Mouse (Mus musculus): ENCODE measurements at regions not wholly inside any gene's neighbourhood (a gene's known extent, or its start where the extent isn't known, plus 50 kb on each side); places are given as distances from the start of the nearest gene placed in this dataset.

DNA sequence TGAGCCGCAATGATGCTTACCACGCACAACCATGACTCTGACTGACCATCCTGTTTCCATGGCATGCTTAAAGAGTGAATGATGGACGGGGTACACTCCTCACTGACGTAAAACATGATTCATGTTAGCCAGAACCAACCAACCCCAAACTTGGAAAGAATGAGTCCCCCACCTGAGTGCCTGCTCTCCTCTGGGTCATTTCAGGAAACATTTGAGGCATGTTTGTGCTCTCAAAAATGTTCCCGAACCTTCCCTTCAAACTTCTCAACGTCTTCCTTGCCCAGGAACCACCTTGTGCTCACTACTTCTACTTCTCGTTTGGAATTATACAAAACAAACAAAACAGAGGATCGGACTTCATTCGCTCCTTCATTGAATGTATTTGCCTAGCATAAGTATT, 95.7 kb downstream of the Tmco5 start:
- Histone ChIP-seq H3K36me3 (replicated peaks) (no peaks in the 10 kb centered on the region), H3K4me1 (ENCODE audit: insufficient read depth, low read depth, low read length) (peaks cover 50% of the 10 kb centered on the region), H3K27me3 (ENCODE audit: insufficient read depth, low read length) (peaks cover 11% of the 10 kb centered on the region; the same call in 1 of the 2 replicates), H3K9me3 (replicated peaks) (no peaks in the 10 kb centered on the region), H3K4me3 (ENCODE audit: low read depth, low read length) (no peak overlapping the region)
- TF ChIP-seq GATA2 (IDR thresholded peaks at IDR 0.05; ENCODE audit: borderline replicate concordance, low read depth, low read length): no peak
- TF ChIP-seq CTCF (IDR thresholded peaks at IDR 0.05; ENCODE audit: low read depth, low read length): no peak
- no peak for TF ChIP-seq GATA1 (IDR thresholded peaks at IDR 0.05; ENCODE audit: borderline replicate concordance, low read length)
- TF ChIP-seq TAL1 (conservative IDR thresholded peaks at IDR 0.05; ENCODE audit: low read depth, low read length): no peak
- TF ChIP-seq POLR2AphosphoS5 (IDR thresholded peaks at IDR 0.05; ENCODE audit: insufficient replicate concordance, low read depth, low read length): no peak
- DNase-seq (ENCODE audit: low spot score) (no peak), ATAC-seq (ENCODE audit: extremely low read depth, insufficient number of reproducible peaks, low FRiP score, poor library complexity, severe bottlenecking) (no peak)

DNA sequence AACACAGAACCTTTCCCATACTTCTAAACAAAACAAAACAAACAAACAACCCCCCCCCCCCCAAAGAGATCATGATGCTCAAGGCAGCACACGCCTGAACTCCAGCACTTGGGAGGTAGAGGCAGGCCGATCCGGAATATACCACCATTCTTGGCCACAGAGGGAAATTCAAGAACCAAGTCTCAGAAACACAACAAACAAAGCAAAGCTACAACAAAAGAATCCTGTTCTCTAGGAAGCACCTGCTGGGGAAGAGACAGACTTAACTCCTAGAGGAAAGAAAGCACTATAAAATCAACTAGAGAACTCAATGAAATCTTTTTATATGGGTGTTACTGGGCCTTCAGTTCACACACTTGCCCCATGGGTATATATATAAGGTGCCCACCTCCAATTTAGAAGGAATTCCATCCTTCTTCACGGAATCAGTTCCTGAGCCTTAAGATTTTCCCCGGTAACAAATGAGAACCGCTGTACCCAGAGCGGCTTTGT, 96.1 kb downstream of the Tmco5 start:
- H3K4me1 ChIP-seq (ENCODE audit: insufficient read depth, low read depth, low read length): peaks cover 50% of the 10 kb centered on the region
- ATAC-seq (ENCODE audit: extremely low read depth, insufficient number of reproducible peaks, low FRiP score, poor library complexity, severe bottlenecking) (no peak), DNase-seq (ENCODE audit: low spot score) (no peak)
- no peak for TF ChIP-seq GATA2 (IDR thresholded peaks at IDR 0.05; ENCODE audit: borderline replicate concordance, low read depth, low read length)
- TF ChIP-seq POLR2AphosphoS5 (IDR thresholded peaks at IDR 0.05; ENCODE audit: insufficient replicate concordance, low read depth, low read length): no peak
- TF ChIP-seq CTCF (IDR thresholded peaks at IDR 0.05; ENCODE audit: low read depth, low read length): no peak
- TF ChIP-seq TAL1 (conservative IDR thresholded peaks at IDR 0.05; ENCODE audit: low read depth, low read length): no peak
- no peak for TF ChIP-seq GATA1 (IDR thresholded peaks at IDR 0.05; ENCODE audit: borderline replicate concordance, low read length)
- H3K36me3 ChIP-seq (replicated peaks): no peaks in the 10 kb centered on the region
- H3K9me3 ChIP-seq (replicated peaks): no peaks in the 10 kb centered on the region
- H3K27me3 ChIP-seq (ENCODE audit: insufficient read depth, low read length): peaks cover 10% of the 10 kb centered on the region; the same call in 1 of the 2 replicates
- H3K4me3 ChIP-seq (ENCODE audit: low read depth, low read length): no peak overlapping the region

DNA sequence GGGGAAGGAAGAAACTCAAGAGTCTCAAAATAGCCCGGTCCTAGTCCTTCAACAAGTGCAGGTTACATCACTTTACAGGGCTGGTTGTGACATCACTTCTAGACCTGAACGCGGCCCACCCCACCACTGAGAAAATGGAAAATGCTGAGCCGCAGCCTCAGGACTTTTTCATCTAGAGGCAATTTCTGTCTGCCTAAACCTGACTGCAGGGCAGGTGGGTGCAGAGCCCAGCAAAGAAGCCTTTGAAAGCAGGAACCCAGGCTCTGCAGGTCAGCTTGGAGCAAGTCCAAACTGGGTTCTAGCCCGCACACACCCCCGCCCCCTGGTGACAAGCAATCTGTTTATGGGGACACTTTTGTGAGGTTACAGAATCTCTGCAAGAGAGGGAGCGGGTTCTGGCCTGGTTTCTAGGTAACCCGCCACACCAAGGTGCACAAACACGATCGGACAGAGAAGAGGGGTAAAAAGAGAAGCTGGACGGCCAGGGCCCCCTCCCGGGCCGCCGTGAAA, 96.7 kb downstream of the Tmco5 start:
- Histone ChIP-seq H3K4me1 (ENCODE audit: insufficient read depth, low read depth, low read length) (peaks cover 55% of the 10 kb centered on the region), H3K27me3 (ENCODE audit: insufficient read depth, low read length) (peaks cover 10% of the 10 kb centered on the region; the same call in 1 of the 2 replicates), H3K4me3 (ENCODE audit: low read depth, low read length) (peak overlapping the region; percentile 70), H3K36me3 (replicated peaks) (no peaks in the 10 kb centered on the region), H3K9me3 (replicated peaks) (no peaks in the 10 kb centered on the region)
- no peak for DNase-seq (ENCODE audit: low spot score)
- TF ChIP-seq GATA1 (IDR thresholded peaks at IDR 0.05; ENCODE audit: borderline replicate concordance, low read length) (no peak), GATA2 (IDR thresholded peaks at IDR 0.05; ENCODE audit: borderline replicate concordance, low read depth, low read length) (no peak), TAL1 (conservative IDR thresholded peaks at IDR 0.05; ENCODE audit: low read depth, low read length) (no peak), POLR2AphosphoS5 (IDR thresholded peaks at IDR 0.05; ENCODE audit: insufficient replicate concordance, low read depth, low read length) (no peak), CTCF (IDR thresholded peaks at IDR 0.05; ENCODE audit: low read depth, low read length) (no peak)
- no peak for ATAC-seq (ENCODE audit: extremely low read depth, insufficient number of reproducible peaks, low FRiP score, poor library complexity, severe bottlenecking)

GRCm38 (mm10) chr2:116975601-116976431, 97.3 kb downstream of the Tmco5 start:
- DNase-seq (ENCODE audit: low spot score) (no peak), ATAC-seq (ENCODE audit: extremely low read depth, insufficient number of reproducible peaks, low FRiP score, poor library complexity, severe bottlenecking) (no peak)
- peak overlapping the region; percentile 70 for H3K4me3 ChIP-seq (ENCODE audit: low read depth, low read length)
- no peaks in the 10 kb centered on the region for H3K9me3 ChIP-seq (replicated peaks)
- TF ChIP-seq GATA1 (IDR thresholded peaks at IDR 0.05; ENCODE audit: borderline replicate concordance, low read length): no peak
- H3K36me3 ChIP-seq (replicated peaks): no peaks in the 10 kb centered on the region
- H3K27me3 ChIP-seq (ENCODE audit: insufficient read depth, low read length): peaks cover 10% of the 10 kb centered on the region; the same call in 1 of the 2 replicates
- peaks cover 60% of the 10 kb centered on the region for H3K4me1 ChIP-seq (ENCODE audit: insufficient read depth, low read depth, low read length)

DNA sequence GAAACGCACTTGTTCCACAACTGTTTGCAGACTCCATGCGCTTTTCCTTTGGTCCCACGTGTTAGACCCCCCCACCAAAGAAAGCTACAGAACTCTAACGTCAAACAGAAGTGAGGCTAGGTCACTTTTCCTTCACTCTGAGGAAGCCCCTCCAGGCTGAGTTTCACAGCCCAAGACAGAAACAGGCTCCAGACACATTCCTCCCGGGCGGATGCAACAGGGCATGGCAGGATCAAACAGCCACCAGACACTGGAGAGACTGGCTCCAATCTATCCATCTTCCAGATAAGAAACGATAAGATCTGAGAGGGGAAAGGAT, 97.9 kb downstream of the Tmco5 start:
- TF ChIP-seq POLR2AphosphoS5 (IDR thresholded peaks at IDR 0.05; ENCODE audit: insufficient replicate concordance, low read depth, low read length): no peak
- no peak for TF ChIP-seq GATA2 (IDR thresholded peaks at IDR 0.05; ENCODE audit: borderline replicate concordance, low read depth, low read length)
- no peak for TF ChIP-seq CTCF (IDR thresholded peaks at IDR 0.05; ENCODE audit: low read depth, low read length)
- no peak for TF ChIP-seq TAL1 (conservative IDR thresholded peaks at IDR 0.05; ENCODE audit: low read depth, low read length)
- no peak for TF ChIP-seq GATA1 (IDR thresholded peaks at IDR 0.05; ENCODE audit: borderline replicate concordance, low read length)

DNA sequence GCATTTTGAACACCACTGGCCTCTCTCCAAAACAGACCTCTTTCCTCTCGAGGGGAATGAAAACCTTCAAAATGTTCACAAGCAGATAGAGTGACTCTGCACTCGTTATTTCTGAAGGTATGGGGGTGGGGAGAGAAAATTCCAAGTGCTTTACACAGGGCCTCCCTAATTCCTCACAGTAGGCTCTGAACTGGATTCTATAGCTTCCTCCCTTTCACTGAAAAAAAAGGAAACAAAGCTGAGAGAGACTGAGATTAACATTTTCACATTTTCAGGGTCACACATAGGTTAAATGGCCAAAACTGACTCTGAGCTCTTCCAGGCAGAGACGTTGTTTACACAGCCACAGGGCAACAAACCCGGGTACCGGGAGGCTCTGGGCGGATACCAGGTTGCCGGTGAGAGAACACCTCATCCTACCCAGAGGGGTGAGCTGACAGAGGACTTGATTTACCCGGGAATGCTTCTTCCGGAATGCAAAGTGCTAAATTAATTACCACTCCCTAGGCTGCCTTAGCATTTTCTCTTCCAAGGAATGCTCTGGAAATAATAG, 98.5 kb downstream of the Tmco5 start:
- TF ChIP-seq TAL1 (conservative IDR thresholded peaks at IDR 0.05; ENCODE audit: low read depth, low read length) (no peak), GATA2 (IDR thresholded peaks at IDR 0.05; ENCODE audit: borderline replicate concordance, low read depth, low read length) (no peak), GATA1 (IDR thresholded peaks at IDR 0.05; ENCODE audit: borderline replicate concordance, low read length) (no peak), POLR2AphosphoS5 (IDR thresholded peaks at IDR 0.05; ENCODE audit: insufficient replicate concordance, low read depth, low read length) (no peak), CTCF (IDR thresholded peaks at IDR 0.05; ENCODE audit: low read depth, low read length) (no peak)
- ATAC-seq (ENCODE audit: extremely low read depth, insufficient number of reproducible peaks, low FRiP score, poor library complexity, severe bottlenecking): no peak
- H3K4me1 ChIP-seq (ENCODE audit: insufficient read depth, low read depth, low read length): peaks cover 58% of the 10 kb centered on the region
- no peaks in the 10 kb centered on the region for H3K36me3 ChIP-seq (replicated peaks)
- H3K4me3 ChIP-seq (ENCODE audit: low read depth, low read length): no peak overlapping the region
- H3K27me3 ChIP-seq (ENCODE audit: insufficient read depth, low read length): peaks cover 10% of the 10 kb centered on the region; the same call in 1 of the 2 replicates
- DNase-seq (ENCODE audit: low spot score): no peak
- H3K9me3 ChIP-seq (replicated peaks): no peaks in the 10 kb centered on the region

More for the DNA sequence above, 97.9 kb downstream of the Tmco5 start:
- Histone ChIP-seq H3K9me3 (replicated peaks) (no peaks in the 10 kb centered on the region), H3K4me1 (ENCODE audit: insufficient read depth, low read depth, low read length) (peaks cover 61% of the 10 kb centered on the region), H3K4me3 (ENCODE audit: low read depth, low read length) (no peak overlapping the region), H3K36me3 (replicated peaks) (no peaks in the 10 kb centered on the region), H3K27me3 (ENCODE audit: insufficient read depth, low read length) (peaks cover 10% of the 10 kb centered on the region; the same call in 1 of the 2 replicates)
- ATAC-seq (ENCODE audit: extremely low read depth, insufficient number of reproducible peaks, low FRiP score, poor library complexity, severe bottlenecking): no peak
- DNase-seq (ENCODE audit: low spot score): no peak
